Mouse (Mus musculus): ENCODE data around the gene Ace3. TPM values are rescaled to one million over a fixed set of nuclear protein-coding genes. Genes with fewer than 3 reads are reported as not detected.
A peak's percentile ranks its signal among the peaks of the same experiment; 100 is the strongest.

The Ace3 gene
- polyA plus RNA-seq, 1 experiment from 2014 or later, result not detected

GRCm38 (mm10) chr11:106054600-106054999, 60.1 kb downstream of the Ace3 start:
- H3K4me1 ChIP-seq (ENCODE audit: insufficient read depth), result peaks cover 20% of the 10 kb centered on the region
- no peak overlapping the region; the same call in 1 of the 2 replicates for H3K4me2 ChIP-seq (ENCODE audit: low read depth, low read length)
- H3K9me3 ChIP-seq (ENCODE audit: low read length), result no peaks in the 10 kb centered on the region
- TF ChIP-seq EP300 (IDR thresholded peaks at IDR 0.05; ENCODE audit: low read depth) (no peak), CTCF (IDR thresholded peaks at IDR 0.05; ENCODE audit: low read depth) (no peak)
- H3K27ac ChIP-seq (ENCODE audit: low read depth), result peak overlapping the region; percentile 72
- WGBS (ENCODE audit: insufficient replicate concordance), result 61% methylated on average over 8 of the region's 8 CpGs
- ATAC-seq, result no peak
- no peak for DNase-seq
- peaks cover 82% of the 10 kb centered on the region for H3K36me3 ChIP-seq (replicated peaks; ENCODE audit: insufficient read depth, low read length)
- no peak overlapping the region for H3K9ac ChIP-seq (replicated peaks)
- no peaks in the 10 kb centered on the region for H3K27me3 ChIP-seq (ENCODE audit: insufficient read depth, low read length)
- H3K4me3 ChIP-seq (ENCODE audit: low read depth, low read length), result no peak overlapping the region

Other genes starting within 250 kb of the Ace3 start
- 0.89 and 0.96 TPM in 2 replicates for gene Cyb561, start 41.3 kb upstream of the Ace3 start, polyA plus RNA-seq (2015; fragmentation: Nextera tagmentation; extraction: Ambion mirVana)
- gene Ace, start 26.7 kb upstream of the Ace3 start, polyA plus RNA-seq (2015; fragmentation: Nextera tagmentation; extraction: Ambion mirVana), result 0.07 and 0.09 TPM in 2 replicates
- 0.02 TPM in 1 of 2 replicates, not detected in the other for gene Kcnh6, start 13.4 kb downstream of the Ace3 start, polyA plus RNA-seq (2015; fragmentation: Nextera tagmentation; extraction: Ambion mirVana)
- gene Dcaf7, start 42.2 kb downstream of the Ace3 start, polyA plus RNA-seq (2015; fragmentation: Nextera tagmentation; extraction: Ambion mirVana), result 18.6 and 20.6 TPM in 2 replicates
- gene Taco1, start 71.4 kb downstream of the Ace3 start, polyA plus RNA-seq (2015; fragmentation: Nextera tagmentation; extraction: Ambion mirVana), result 5.5 and 5.6 TPM in 2 replicates
- 4.6 and 4.7 TPM in 2 replicates for gene Map3k3, start 89.9 kb downstream of the Ace3 start, polyA plus RNA-seq (2015; fragmentation: Nextera tagmentation; extraction: Ambion mirVana)
- gene Gm10840, start 166.2 kb downstream of the Ace3 start, polyA plus RNA-seq (2015; fragmentation: Nextera tagmentation; extraction: Ambion mirVana), result not detected in 2 replicates
- gene Limd2, start 166.2 kb downstream of the Ace3 start, polyA plus RNA-seq (2015; fragmentation: Nextera tagmentation; extraction: Ambion mirVana), result 77.5 and 77.7 TPM in 2 replicates
- 4.6 and 4.9 TPM in 2 replicates for gene Strada, start 207.5 kb downstream of the Ace3 start, polyA plus RNA-seq (2015; fragmentation: Nextera tagmentation; extraction: Ambion mirVana)
- 33.4 and 34.6 TPM in 2 replicates for gene Ccdc47, start 221.7 kb downstream of the Ace3 start, polyA plus RNA-seq (2015; fragmentation: Nextera tagmentation; extraction: Ambion mirVana)
- 15.9 and 17.8 TPM in 2 replicates for gene Ddx42, start 222.3 kb downstream of the Ace3 start, polyA plus RNA-seq (2015; fragmentation: Nextera tagmentation; extraction: Ambion mirVana)

All from liver, postnatal 0 days (tissue).